Mouse (Mus musculus) lung, adult 2 months (tissue): Measurements from ENCODE around the gene Ethe1.

Experiments
- CTCF ChIP-seq: fragments of 200-500 bp; IDR thresholded peaks from 2 replicates; pipeline ENCODE4 v1.5.1; 2011; ENCODE audit warnings: mild to moderate bottlenecking, low read length, control low read depth; ENCODE audit not compliant: insufficient read depth
- POLR2A ChIP-seq: fragments of 200-500 bp; IDR thresholded peaks from 2 replicates; pipeline ENCODE4 v1.6.1; 2011; ENCODE audit warnings: low read depth, mild to moderate bottlenecking, control low read depth, low read length, borderline replicate concordance; ENCODE audit errors: extremely low read depth

- TF ChIP-seq CTCF (no peak), POLR2A (peak; percentile 15; the same call in 1 of the 2 replicates)
These were observed at the start of gene Ethe1, which contains the start of gene Zfp575 for GRCm38 (mm10) chr7:24587330-24588105.
